Mouse (Mus musculus) forebrain, embryonic 13.5 days (tissue): Measurements from ENCODE around the gene Serpini1. TPM values are rescaled to one million over a fixed set of nuclear protein-coding genes. Genes with fewer than 3 reads are reported as not detected.
"Not testable (repeated sequence)": the region's sequence is repeated elsewhere in the genome, so short reads cannot be mapped to it uniquely, and the experiment has no call there.

Experiments used
- ATAC-seq: fragments of 200-750 bp; cut with Nextera tagmentation; 2 replicates; pipeline ENCODE4 v1.8.0; 2017
- H3K27ac ChIP-seq: fragments of 300-500 bp; sonication (generic); 2 replicates; pipeline ENCODE4 v1.5.1; 2015; ENCODE audit warnings: inconsistent platforms, mild to moderate bottlenecking, moderate library complexity
- H3K27me3 ChIP-seq: fragments of 300-500 bp; sonication (generic); 2 replicates; pipeline ENCODE4 v1.6.1; 2015; ENCODE audit warnings: mild to moderate bottlenecking, inconsistent platforms
- H3K36me3 ChIP-seq: fragments of 300-500 bp; sonication (generic); 2 replicates; pipeline ENCODE4 v1.6.1; 2015; ENCODE audit warnings: mild to moderate bottlenecking, inconsistent platforms; ENCODE audit not compliant: poor library complexity, severe bottlenecking
- H3K4me1 ChIP-seq: fragments of 300-500 bp; sonication (generic); 2 replicates; pipeline ENCODE4 v1.6.1; 2015; ENCODE audit warnings: inconsistent platforms
- H3K4me2 ChIP-seq: fragments of 300-500 bp; sonication (generic); 2 replicates; pipeline ENCODE4 v1.6.1; 2015; ENCODE audit warnings: inconsistent platforms, mild to moderate bottlenecking, moderate library complexity
- H3K4me3 ChIP-seq: fragments of 300-500 bp; sonication (generic); 2 replicates; pipeline ENCODE4 v1.5.1; 2015; ENCODE audit warnings: mild to moderate bottlenecking, inconsistent platforms
- H3K9ac ChIP-seq: fragments of 300-500 bp; sonication (generic); 2 replicates; pipeline ENCODE4 v1.6.1; 2015; ENCODE audit warnings: mild to moderate bottlenecking, inconsistent platforms
- H3K9me3 ChIP-seq: fragments of 300-500 bp; sonication (generic); replicated peaks from 2 replicates; pipeline ENCODE4 v1.6.1; 2016; ENCODE audit warnings: inconsistent platforms
- WGBS: fragments of 180-500 bp; shearing (Covaris S2); methylation state at CpG from one replicate; pipeline ENCODE4 v1.1.7; 2015; 5-methylcytosine and 5-hydroxymethylcytosine counted together
- polyA plus RNA-seq: library from polyadenylated mRNA; unstranded; fragments of >200 nt; fragmentation: Nextera tagmentation; extraction: Ambion mirVana; gene quantifications from 2 replicates; pipeline ENCODE4 v1.2.1, GENCODE M21; 2015

Gene Serpini1
- polyA plus RNA-seq, 1 experiment from 2014 or later: 76.3 TPM

DNA sequence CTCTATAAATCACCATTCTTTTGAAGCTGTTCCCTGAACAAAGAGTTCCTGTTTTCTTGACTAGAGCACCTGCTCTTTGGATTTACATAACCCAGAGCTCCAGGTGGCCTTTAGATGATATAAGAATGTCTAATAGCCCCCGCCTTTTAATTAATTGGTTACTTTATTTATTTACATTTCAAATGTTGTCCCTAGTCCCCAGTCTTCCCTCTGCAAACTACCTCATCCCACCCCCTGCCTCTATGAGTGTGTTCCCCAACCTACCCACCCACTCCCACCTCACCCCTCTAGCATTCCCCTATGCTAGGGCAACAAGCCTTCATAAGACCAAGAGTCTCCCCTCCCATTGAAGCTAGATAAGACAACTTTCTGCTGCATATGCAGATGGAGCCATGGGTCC, 90.9 kb downstream of the Serpini1 start:
- Histone ChIP-seq H3K4me3 (no peak overlapping the region), H3K9me3 (no peaks in the 10 kb centered on the region), H3K4me2 (no peak overlapping the region), H3K27ac (no peak overlapping the region), H3K36me3 (no peaks in the 10 kb centered on the region), H3K9ac (no peak overlapping the region), H3K4me1 (no peaks in the 10 kb centered on the region), H3K27me3 (no peaks in the 10 kb centered on the region)
- ATAC-seq: no peak
- 95% methylated on average over 1 of the region's 1 CpGs for WGBS

DNA sequence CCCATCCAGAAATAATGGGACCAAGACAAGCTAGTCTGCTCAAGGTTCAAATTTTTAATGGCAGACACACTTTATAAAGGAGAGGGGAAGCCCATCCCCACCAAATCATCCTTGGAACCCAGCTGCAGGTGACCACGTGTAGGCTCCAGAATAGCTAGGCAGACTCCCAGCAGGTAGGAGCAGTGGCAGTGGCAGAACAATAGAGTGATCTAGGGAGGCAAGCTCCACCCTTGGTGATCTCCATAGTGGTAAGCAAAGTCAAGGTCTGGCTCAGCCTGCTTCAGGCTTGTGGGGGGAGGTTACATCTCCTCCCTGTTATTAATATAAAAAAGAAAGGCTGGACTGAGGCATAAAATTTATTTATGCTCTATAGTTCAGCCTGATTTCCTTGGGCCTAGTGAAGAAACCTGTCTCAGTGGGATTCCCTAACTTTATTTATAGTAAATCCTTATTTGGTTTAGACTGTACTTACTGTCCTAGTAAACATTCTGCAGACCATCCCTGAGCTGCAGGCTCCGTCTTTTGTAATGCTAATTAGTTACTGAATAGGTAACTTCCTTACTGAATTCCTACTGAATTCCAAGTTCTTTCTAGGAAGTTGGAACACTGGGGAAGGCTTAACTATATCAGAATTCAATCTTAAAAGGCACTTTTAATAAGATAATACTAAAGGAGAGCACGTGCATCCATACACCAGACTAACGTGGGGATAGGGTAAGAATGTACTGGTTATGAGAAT, 93.2 kb downstream of the Serpini1 start:
- ATAC-seq, H3K27ac ChIP-seq, H3K4me3 ChIP-seq, H3K4me1 ChIP-seq, H3K27me3 ChIP-seq, H3K4me2 ChIP-seq, H3K9ac ChIP-seq, H3K36me3 ChIP-seq, H3K9me3 ChIP-seq: not testable (repeated sequence)
- WGBS: 51% methylated on average over 4 of the region's 4 CpGs

DNA sequence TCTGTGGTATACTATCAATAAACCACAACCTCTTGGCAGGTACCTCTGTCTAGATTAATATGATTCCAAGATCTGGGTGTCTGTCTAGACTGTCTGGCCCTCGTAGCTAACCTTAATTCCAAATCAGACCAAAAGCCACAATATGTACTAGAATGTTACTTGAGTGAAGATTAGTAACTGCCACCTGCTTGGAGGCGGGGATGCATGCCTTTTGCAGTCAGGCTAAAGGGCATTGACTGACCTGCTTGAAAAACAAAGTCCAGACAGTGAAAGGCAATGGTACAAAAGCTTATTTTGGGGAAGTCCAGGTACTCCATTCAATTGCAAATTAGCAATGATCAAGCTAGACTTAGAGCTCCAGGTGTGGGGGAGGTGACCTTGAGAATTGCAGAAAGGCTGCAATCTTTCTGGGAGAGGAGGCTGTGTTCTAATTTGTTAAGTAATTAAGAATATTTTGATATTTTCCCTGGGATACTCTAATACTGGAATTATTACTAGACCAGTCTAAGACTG, 94.3 kb downstream of the Serpini1 start:
- Histone ChIP-seq H3K4me1 (no peaks in the 10 kb centered on the region), H3K9ac (no peak overlapping the region), H3K36me3 (no peaks in the 10 kb centered on the region), H3K27me3 (no peaks in the 10 kb centered on the region), H3K4me3 (no peak overlapping the region), H3K9me3 (no peaks in the 10 kb centered on the region), H3K4me2 (no peak overlapping the region), H3K27ac (no peak overlapping the region)
- WGBS: 70% methylated on average over 2 of the region's 2 CpGs
- no peak for ATAC-seq

DNA sequence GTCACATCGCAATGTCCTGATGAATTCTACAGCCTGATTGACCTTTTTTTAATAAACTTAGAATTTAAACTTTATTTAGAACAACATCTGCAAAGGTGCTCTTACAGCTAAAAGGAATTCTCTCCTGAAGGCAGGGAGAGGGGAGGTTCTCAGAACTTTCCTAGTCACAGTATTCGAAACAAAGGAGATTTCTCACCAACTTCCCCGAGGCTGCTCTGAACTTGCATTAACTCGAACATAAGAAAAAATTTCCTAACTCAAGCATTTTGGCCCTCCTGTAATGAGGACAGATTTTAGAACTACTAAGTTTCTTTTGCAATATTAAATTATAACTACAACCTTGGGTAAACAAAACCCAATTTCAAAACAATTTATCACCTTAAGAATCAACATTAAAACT, 96.6 kb downstream of the Serpini1 start:
- not testable (repeated sequence) for H3K27me3 ChIP-seq, ATAC-seq

DNA sequence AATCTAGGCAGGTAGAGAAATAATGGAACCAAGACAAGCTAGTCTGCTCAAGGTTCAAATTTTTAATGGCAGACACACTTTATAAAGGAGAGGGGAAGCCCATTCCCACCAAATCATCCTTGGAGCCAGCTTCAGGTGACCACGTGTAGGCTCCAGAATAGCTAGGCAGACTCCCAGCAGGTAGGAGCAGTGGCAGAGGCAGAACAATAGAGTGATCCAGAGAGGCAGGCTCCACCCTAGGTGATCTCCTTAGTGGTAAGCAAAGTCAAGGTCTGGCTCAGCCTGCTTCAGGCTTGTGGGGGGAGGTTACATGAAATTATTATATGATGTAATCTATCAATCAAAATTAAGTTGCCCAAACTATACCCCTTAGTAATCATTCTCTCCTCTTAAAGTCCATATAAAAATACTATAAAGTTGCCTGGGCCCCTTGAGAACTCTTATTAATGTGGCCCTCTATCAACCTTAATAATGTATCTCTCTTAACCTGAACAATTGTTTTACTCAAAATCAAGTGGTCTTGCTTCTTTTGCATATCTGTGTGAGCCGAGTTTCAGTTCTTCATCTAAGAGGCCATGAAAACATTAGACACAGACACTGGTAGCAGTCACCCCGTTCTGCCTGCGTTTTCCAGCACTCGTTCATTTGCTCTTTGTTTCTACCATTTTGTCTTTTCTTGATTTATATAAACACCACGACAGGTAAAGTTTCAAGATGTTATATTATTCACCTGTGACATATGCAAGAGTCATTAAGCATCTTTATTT, 98.4 kb downstream of the Serpini1 start:
- Histone ChIP-seq H3K27me3 (no peaks in the 10 kb centered on the region), H3K9ac (no peak overlapping the region), H3K4me3 (no peak overlapping the region), H3K9me3 (no peaks in the 10 kb centered on the region), H3K36me3 (no peaks in the 10 kb centered on the region), H3K4me2 (no peak overlapping the region), H3K27ac (no peak overlapping the region), H3K4me1 (no peaks in the 10 kb centered on the region)
- 75% methylated on average over 6 of the region's 6 CpGs for WGBS
- ATAC-seq: no peak

More for the DNA sequence above, 96.6 kb downstream of the Serpini1 start:
- H3K9me3 ChIP-seq, H3K9ac ChIP-seq, H3K4me1 ChIP-seq, H3K4me3 ChIP-seq, H3K27ac ChIP-seq, H3K36me3 ChIP-seq, H3K4me2 ChIP-seq: not testable (repeated sequence)
- 67% methylated on average over 4 of the region's 4 CpGs for WGBS

DNA sequence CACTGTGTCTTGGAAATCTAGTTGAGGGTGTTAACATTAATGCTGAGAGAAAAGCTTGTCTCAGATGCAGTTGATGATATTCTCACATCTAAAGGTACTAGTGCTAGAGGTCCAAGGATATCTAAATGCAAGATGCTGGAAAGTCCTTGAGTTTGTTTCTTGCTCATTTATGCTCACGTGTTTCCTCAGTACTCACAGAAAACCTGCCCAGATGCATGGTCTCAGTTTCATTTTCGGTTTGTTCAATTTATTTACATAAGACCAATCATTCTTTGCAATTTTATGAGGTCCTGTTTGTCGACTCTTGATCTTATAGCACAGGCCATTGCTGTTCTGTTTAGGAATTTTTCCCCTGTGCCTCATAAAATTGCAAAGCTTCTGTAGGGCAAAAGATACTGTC, 109.6 kb downstream of the Serpini1 start:
- Histone ChIP-seq H3K4me1 (no peaks in the 10 kb centered on the region), H3K27me3 (no peaks in the 10 kb centered on the region), H3K27ac (no peak overlapping the region), H3K4me2 (no peak overlapping the region), H3K36me3 (no peaks in the 10 kb centered on the region), H3K9ac (no peak overlapping the region), H3K4me3 (no peak overlapping the region), H3K9me3 (no peaks in the 10 kb centered on the region)
- 90% methylated on average over 3 of the region's 3 CpGs for WGBS
- no peak for ATAC-seq

DNA sequence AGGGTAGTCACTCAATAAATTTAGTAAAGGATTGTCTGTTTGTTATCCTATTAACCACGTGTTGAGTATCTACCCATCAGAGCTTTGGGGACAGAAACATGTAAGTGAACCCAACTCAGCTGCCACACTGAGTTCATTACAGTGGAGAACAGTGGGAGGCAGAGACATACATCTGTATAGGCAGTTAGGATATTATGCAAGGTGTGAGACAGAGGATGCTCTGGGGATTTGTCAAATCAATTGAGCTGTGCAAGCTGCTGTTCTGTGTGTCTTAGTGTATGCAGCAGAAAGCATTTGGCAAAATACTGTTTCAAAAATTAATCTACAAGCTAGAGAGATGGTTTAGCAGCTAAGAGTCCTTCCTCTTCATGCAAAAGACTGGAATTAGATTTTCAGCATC, 113.1 kb downstream of the Serpini1 start:
- Histone ChIP-seq H3K4me1 (no peaks in the 10 kb centered on the region), H3K27ac (no peak overlapping the region), H3K36me3 (no peaks in the 10 kb centered on the region), H3K4me3 (no peak overlapping the region), H3K9me3 (no peaks in the 10 kb centered on the region), H3K9ac (no peak overlapping the region), H3K27me3 (no peaks in the 10 kb centered on the region), H3K4me2 (no peak overlapping the region)
- no peak for ATAC-seq
- WGBS: 62% methylated on average over 1 of the region's 1 CpGs

DNA sequence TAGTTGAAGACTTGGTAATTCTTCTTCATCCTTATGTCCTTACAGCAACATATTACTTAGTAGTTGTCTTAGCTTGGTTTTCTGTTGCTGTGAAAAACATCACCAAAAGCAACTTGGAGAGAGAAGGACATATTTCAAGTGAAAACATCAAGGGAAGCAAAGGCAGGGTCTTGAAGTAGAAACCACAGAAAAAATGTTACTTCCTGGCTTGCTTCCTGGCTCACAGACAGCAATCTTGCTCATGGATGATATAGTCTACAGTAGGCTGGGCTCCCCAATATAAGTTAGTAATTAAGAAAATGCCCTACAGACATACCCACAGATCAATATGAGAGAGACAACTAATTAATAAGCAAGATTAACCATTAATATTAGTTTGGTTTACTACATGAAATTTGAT, 125.5 kb downstream of the Serpini1 start:
- H3K27ac ChIP-seq: no peak overlapping the region
- H3K9me3 ChIP-seq: no peaks in the 10 kb centered on the region
- no peak overlapping the region for H3K4me3 ChIP-seq
- no peaks in the 10 kb centered on the region for H3K27me3 ChIP-seq
- no peak for ATAC-seq
- H3K4me2 ChIP-seq: no peak overlapping the region
- no peaks in the 10 kb centered on the region for H3K36me3 ChIP-seq
- no peak overlapping the region for H3K9ac ChIP-seq
- no peaks in the 10 kb centered on the region for H3K4me1 ChIP-seq

DNA sequence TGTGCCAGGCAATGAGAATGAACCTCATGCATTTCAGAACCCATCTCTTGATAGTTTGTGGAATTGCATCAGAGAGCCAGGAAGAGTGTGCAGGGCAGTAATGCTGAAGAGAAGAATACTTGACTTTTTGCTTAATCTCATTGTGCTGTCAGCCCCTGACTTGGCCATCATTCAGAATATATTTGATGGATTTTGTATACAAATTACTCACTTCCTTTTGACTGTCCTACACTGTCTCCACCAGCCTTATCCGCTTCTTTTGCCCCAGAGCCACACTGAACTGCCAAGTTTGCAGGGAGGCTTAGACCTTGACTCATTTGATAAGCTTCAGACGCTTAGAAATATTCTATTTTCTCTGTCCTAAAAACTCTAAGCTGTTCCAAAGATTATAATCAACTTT, 129.4 kb downstream of the Serpini1 start:
- Histone ChIP-seq H3K9me3 (no peaks in the 10 kb centered on the region), H3K4me1 (no peaks in the 10 kb centered on the region), H3K9ac (no peak overlapping the region), H3K4me2 (no peak overlapping the region), H3K27ac (no peak overlapping the region), H3K27me3 (no peaks in the 10 kb centered on the region), H3K36me3 (no peaks in the 10 kb centered on the region), H3K4me3 (no peak overlapping the region)
- ATAC-seq: no peak
- 74% methylated on average over 2 of the region's 2 CpGs for WGBS

DNA sequence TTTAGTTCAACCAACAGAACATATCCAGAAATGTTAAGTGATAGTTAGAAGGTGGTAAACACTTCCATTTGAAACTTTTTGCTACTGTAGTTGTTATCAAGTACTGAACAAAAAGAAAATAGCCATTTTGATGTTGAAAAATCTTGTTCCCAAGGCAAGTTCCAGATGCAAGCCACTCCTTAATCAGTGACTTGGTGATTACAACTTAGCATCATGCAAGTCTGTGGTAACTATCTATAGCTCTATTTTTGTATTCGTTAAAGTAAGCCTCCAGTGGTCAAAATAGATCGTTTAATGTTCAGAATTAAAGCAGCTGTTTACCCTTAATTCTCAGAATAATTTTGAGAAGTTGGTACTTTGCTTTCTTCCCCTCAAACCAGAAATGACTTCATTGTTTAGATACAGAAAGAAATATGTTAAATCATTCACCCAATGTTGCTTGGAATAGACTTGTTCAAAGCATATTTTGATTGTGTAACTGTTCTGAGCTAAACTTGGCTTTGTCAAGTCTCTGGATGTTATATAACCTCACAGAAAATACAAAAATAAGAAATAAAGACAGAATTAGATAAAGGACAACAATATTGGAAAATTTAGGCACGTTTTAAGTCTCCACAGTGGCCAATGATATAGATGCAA, 130.0 kb downstream of the Serpini1 start:
- Histone ChIP-seq H3K27me3 (no peaks in the 10 kb centered on the region), H3K4me3 (no peak overlapping the region), H3K9me3 (no peaks in the 10 kb centered on the region), H3K4me1 (no peaks in the 10 kb centered on the region), H3K36me3 (no peaks in the 10 kb centered on the region), H3K9ac (no peak overlapping the region), H3K27ac (no peak overlapping the region), H3K4me2 (no peak overlapping the region)
- ATAC-seq: no peak
- 76% methylated on average over 3 of the region's 3 CpGs for WGBS

DNA sequence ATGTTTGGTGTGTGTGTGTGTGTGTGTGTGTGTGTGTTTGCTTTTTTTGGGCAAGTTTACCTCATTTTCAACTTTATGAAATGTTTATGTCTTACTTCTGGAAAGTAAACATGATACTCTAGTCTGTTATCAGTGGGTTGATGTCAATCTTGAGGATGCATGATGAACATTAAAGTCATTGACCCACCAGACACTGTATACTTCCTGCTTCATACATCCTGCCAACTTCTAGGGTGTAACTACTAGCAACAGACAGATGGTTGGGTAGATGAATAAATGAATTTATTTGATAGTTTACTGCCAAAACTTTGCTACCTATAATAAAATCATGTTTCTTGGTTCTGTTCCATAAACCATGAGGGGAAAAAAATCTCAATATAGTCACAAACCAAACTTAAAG, 133.0 kb downstream of the Serpini1 start:
- Histone ChIP-seq H3K4me3 (no peak overlapping the region), H3K4me2 (no peak overlapping the region), H3K9me3 (no peaks in the 10 kb centered on the region), H3K9ac (no peak overlapping the region), H3K27me3 (no peaks in the 10 kb centered on the region), H3K27ac (no peak overlapping the region), H3K36me3 (no peaks in the 10 kb centered on the region), H3K4me1 (no peaks in the 10 kb centered on the region)
- no peak for ATAC-seq

DNA sequence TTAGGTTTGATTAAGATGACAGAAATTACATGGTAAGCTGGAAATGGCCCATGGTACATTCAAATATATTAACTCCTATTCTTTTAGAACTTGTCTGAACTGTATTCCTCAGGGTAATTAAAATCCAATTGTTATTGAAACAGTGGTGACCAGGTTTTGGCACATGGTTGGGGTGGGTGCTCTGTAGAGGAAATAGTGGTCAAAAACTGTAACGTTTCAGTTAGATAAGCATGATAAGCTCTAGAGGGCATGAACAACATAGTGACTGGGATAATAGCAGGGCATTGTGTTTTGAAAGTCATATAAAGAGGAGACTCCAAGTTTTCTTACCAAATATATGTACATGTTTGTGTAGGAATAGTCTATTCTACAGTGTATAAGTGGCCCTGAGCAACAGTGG, 134.7 kb downstream of the Serpini1 start:
- no peak for ATAC-seq
- Histone ChIP-seq H3K36me3 (no peaks in the 10 kb centered on the region), H3K9me3 (no peaks in the 10 kb centered on the region), H3K4me3 (no peak overlapping the region), H3K4me2 (no peak overlapping the region), H3K4me1 (no peaks in the 10 kb centered on the region), H3K27ac (no peak overlapping the region), H3K9ac (no peak overlapping the region), H3K27me3 (no peaks in the 10 kb centered on the region)
- 93% methylated on average over 1 of the region's 1 CpGs for WGBS
